Mouse (Mus musculus): ENCODE data around the gene Gpc3. TPM values are rescaled to one million over a fixed set of nuclear protein-coding genes. Genes with fewer than 3 reads are reported as not detected.

The Gpc3 gene
- polyA plus RNA-seq, 1 experiment: 1.0 TPM

DNA sequence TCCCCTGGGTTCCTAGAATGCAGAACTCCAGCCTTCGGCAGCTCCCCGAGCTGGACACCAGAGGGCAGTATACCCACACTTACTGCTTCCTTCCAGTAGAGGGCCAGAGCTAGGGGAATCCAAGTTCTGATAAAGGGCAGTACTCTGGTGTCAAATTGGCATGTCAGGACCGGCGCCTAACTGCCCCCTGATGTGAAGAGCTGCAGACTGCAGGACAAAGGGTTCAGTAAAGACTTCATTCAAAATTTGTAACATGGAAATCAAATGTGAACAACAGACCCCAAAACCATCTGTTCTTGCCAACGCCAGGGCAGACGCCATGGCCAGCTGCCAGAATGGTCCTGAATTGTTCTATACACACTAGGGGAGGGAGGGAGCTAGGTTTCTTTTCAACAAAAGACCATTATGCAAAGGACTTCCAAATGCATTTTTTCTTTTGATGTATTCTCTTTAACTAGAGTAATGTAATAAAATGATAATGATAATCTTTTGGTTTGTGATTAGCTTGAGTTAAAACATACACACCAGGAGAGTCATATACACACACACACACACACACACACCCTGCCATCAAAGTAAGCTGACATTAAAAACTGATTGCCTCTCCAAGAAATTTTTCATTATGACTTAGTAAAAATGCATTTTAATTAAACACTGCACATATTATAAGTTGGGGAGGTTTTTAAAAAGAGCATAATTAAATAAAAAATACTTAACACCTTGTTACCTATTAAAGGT lies 160.1 kb downstream of the Gpc3 start:
- no peaks in the 10 kb centered on the region for H3K27me3 ChIP-seq (ENCODE audit: control insufficient read depth, insufficient read depth, low read length)
- no peak overlapping the region for H3K27ac ChIP-seq (ENCODE audit: control insufficient read depth, insufficient read depth, low read depth, low read length)
- no peak overlapping the region for H3K4me3 ChIP-seq (ENCODE audit: control insufficient read depth, low read depth, low read length)
- H3K4me1 ChIP-seq (ENCODE audit: control insufficient read depth, insufficient read depth, low read length): no peaks in the 10 kb centered on the region
- H3K36me3 ChIP-seq (ENCODE audit: control insufficient read depth, insufficient read depth, low read length): no peaks in the 10 kb centered on the region
- TF ChIP-seq CTCF (IDR thresholded peaks at IDR 0.05; ENCODE audit: control insufficient read depth, insufficient read depth, insufficient replicate concordance, low read depth, low read length): peak; percentile 69; the same call in 1 of the 2 replicates
- TF ChIP-seq POLR2A (IDR thresholded peaks at IDR 0.05; ENCODE audit: control insufficient read depth, low read depth, low read length): no peak

DNA sequence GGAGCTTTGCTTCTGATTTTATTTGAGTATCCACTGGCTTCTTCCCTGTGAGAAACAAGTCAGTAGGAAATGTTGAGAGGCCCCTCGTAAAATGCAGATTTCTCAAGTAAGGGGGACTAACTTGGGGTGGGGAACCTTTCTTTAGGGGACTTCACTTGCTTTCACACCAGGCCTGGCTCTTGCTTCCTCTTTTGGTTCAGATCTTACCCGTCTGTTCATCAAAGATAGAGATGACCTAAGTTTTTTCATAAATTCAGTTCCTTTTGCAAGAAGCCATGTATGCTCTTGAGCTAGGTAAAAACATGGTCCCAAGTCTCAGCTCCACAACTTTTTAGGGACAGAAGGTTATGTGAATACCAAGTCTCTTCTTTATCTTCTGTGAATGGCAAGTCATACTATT lies 164.6 kb downstream of the Gpc3 start:
- H3K4me3 ChIP-seq (ENCODE audit: control insufficient read depth, low read depth, low read length): no peak overlapping the region
- H3K36me3 ChIP-seq (ENCODE audit: control insufficient read depth, insufficient read depth, low read length): no peaks in the 10 kb centered on the region
- H3K27ac ChIP-seq (ENCODE audit: control insufficient read depth, insufficient read depth, low read depth, low read length): no peak overlapping the region
- no peaks in the 10 kb centered on the region for H3K4me1 ChIP-seq (ENCODE audit: control insufficient read depth, insufficient read depth, low read length)
- no peak for TF ChIP-seq CTCF (IDR thresholded peaks at IDR 0.05; ENCODE audit: control insufficient read depth, insufficient read depth, insufficient replicate concordance, low read depth, low read length)
- no peak for TF ChIP-seq POLR2A (IDR thresholded peaks at IDR 0.05; ENCODE audit: control insufficient read depth, low read depth, low read length)
- H3K27me3 ChIP-seq (ENCODE audit: control insufficient read depth, insufficient read depth, low read length): no peaks in the 10 kb centered on the region

DNA sequence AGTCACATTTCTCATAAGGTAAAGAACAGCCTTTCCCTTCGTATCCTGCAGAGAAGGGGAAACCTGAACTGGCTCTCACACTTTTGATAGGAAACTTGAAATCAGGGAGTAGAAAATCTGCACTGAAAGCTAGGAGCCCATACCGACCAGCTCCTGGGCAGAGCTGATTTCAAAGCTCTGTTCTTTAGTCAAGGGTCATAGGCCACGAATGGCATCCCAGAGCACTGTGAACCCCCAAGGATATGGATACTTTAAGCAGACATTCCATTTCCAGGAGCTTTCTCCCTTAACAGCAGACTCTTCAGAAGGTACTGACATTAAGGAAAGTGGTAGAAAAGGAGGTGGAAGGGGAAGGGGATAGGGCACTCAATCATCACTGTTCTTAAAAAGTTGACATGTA lies 165.3 kb downstream of the Gpc3 start:
- TF ChIP-seq POLR2A (IDR thresholded peaks at IDR 0.05; ENCODE audit: control insufficient read depth, low read depth, low read length): no peak
- TF ChIP-seq CTCF (IDR thresholded peaks at IDR 0.05; ENCODE audit: control insufficient read depth, insufficient read depth, insufficient replicate concordance, low read depth, low read length): no peak
- Histone ChIP-seq H3K36me3 (ENCODE audit: control insufficient read depth, insufficient read depth, low read length) (no peaks in the 10 kb centered on the region), H3K27me3 (ENCODE audit: control insufficient read depth, insufficient read depth, low read length) (no peaks in the 10 kb centered on the region), H3K4me1 (ENCODE audit: control insufficient read depth, insufficient read depth, low read length) (no peaks in the 10 kb centered on the region), H3K4me3 (ENCODE audit: control insufficient read depth, low read depth, low read length) (no peak overlapping the region), H3K27ac (ENCODE audit: control insufficient read depth, insufficient read depth, low read depth, low read length) (no peak overlapping the region)

DNA sequence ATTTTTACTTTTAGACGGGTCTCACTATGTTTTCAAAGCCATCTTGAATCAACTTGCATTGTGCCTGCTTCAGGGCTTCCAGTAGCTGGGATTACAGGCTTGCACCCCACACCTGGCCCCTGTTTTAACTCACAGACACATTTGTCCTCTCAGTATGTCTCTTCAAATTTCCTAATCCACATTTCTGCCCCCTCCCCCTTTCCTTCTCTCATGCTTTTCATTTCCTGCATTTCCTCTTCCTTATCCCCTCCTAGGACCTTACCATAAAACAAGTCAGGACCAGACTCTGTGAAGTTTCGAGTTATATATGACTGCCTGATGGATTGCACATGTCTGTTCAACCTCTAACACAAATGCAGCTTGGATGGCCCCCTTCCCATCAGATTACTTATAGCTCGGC lies 167.2 kb downstream of the Gpc3 start:
- TF ChIP-seq CTCF (IDR thresholded peaks at IDR 0.05; ENCODE audit: control insufficient read depth, insufficient read depth, insufficient replicate concordance, low read depth, low read length): no peak
- no peak for TF ChIP-seq POLR2A (IDR thresholded peaks at IDR 0.05; ENCODE audit: control insufficient read depth, low read depth, low read length)
- H3K36me3 ChIP-seq (ENCODE audit: control insufficient read depth, insufficient read depth, low read length): no peaks in the 10 kb centered on the region
- no peaks in the 10 kb centered on the region for H3K4me1 ChIP-seq (ENCODE audit: control insufficient read depth, insufficient read depth, low read length)
- no peaks in the 10 kb centered on the region for H3K27me3 ChIP-seq (ENCODE audit: control insufficient read depth, insufficient read depth, low read length)
- H3K4me3 ChIP-seq (ENCODE audit: control insufficient read depth, low read depth, low read length): no peak overlapping the region
- H3K27ac ChIP-seq (ENCODE audit: control insufficient read depth, insufficient read depth, low read depth, low read length): no peak overlapping the region

DNA sequence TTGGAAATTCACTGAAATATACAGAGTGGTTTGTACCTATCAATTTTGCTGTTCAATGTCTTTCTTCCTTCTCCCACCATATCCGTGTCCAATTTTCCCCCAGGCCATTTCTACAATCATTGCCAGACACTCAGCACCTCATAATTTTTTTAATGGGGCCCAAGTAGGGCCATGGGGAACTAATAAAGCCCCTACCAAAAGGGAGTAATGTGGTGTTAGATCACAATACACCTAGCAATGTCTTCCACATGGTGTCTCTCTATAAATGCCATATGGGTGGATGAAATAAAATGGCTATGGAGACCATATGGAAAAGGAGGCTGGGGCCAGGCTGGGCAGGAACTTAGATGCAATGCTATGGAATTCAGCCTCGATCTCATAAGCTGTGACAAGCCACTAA lies 168.8 kb downstream of the Gpc3 start:
- no peaks in the 10 kb centered on the region for H3K27me3 ChIP-seq (ENCODE audit: control insufficient read depth, insufficient read depth, low read length)
- no peak overlapping the region for H3K4me3 ChIP-seq (ENCODE audit: control insufficient read depth, low read depth, low read length)
- no peaks in the 10 kb centered on the region for H3K4me1 ChIP-seq (ENCODE audit: control insufficient read depth, insufficient read depth, low read length)
- H3K27ac ChIP-seq (ENCODE audit: control insufficient read depth, insufficient read depth, low read depth, low read length): no peak overlapping the region
- H3K36me3 ChIP-seq (ENCODE audit: control insufficient read depth, insufficient read depth, low read length): no peaks in the 10 kb centered on the region
- TF ChIP-seq CTCF (IDR thresholded peaks at IDR 0.05; ENCODE audit: control insufficient read depth, insufficient read depth, insufficient replicate concordance, low read depth, low read length) (no peak), POLR2A (IDR thresholded peaks at IDR 0.05; ENCODE audit: control insufficient read depth, low read depth, low read length) (no peak)

DNA sequence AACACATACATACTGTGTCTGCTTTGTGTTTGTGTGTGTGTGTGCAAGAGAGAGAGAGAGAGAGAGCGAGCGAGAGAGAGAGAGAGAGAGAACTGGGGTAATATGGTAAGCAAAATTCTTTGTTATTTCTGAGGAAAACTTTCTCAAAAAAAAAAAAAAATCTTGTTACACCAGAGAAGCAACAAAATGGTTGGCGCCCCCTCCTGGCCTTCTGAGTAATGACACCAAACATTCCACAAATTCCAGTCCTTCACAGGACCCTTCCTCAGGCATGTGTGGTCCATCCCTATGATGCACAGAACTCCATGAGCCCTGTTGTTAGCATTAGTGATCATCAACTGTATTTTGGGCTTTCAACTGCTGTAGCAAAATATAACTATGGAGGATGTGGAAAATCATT lies 172.0 kb downstream of the Gpc3 start:
- H3K4me3 ChIP-seq (ENCODE audit: control insufficient read depth, low read depth, low read length): no peak overlapping the region
- TF ChIP-seq CTCF (IDR thresholded peaks at IDR 0.05; ENCODE audit: control insufficient read depth, insufficient read depth, insufficient replicate concordance, low read depth, low read length) (no peak), POLR2A (IDR thresholded peaks at IDR 0.05; ENCODE audit: control insufficient read depth, low read depth, low read length) (no peak)
- H3K4me1 ChIP-seq (ENCODE audit: control insufficient read depth, insufficient read depth, low read length): no peaks in the 10 kb centered on the region
- H3K36me3 ChIP-seq (ENCODE audit: control insufficient read depth, insufficient read depth, low read length): no peaks in the 10 kb centered on the region
- H3K27ac ChIP-seq (ENCODE audit: control insufficient read depth, insufficient read depth, low read depth, low read length): no peak overlapping the region
- H3K27me3 ChIP-seq (ENCODE audit: control insufficient read depth, insufficient read depth, low read length): no peaks in the 10 kb centered on the region

DNA sequence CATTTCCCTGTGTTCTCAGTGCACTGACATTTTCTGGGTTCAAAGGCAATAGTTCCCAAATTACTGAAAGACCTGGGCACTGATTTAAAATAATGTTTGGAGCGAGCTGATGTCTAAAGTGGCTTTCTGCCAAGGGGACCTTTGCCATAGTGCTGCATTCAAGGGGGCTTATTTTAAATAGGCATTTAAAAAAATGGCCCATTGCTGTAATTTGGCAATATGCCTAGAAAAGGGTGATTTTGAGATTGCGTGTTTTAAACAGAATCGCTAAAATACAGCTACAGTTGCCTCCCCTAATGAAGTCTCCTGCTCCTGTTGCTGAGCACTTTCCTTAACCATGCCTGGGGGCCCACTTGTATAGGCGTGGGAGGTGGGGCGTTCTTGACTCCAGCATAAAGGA lies 174.3 kb downstream of the Gpc3 start:
- Histone ChIP-seq H3K4me3 (ENCODE audit: control insufficient read depth, low read depth, low read length) (no peak overlapping the region), H3K4me1 (ENCODE audit: control insufficient read depth, insufficient read depth, low read length) (no peaks in the 10 kb centered on the region), H3K27me3 (ENCODE audit: control insufficient read depth, insufficient read depth, low read length) (no peaks in the 10 kb centered on the region), H3K36me3 (ENCODE audit: control insufficient read depth, insufficient read depth, low read length) (no peaks in the 10 kb centered on the region), H3K27ac (ENCODE audit: control insufficient read depth, insufficient read depth, low read depth, low read length) (no peak overlapping the region)
- TF ChIP-seq POLR2A (IDR thresholded peaks at IDR 0.05; ENCODE audit: control insufficient read depth, low read depth, low read length): no peak

DNA sequence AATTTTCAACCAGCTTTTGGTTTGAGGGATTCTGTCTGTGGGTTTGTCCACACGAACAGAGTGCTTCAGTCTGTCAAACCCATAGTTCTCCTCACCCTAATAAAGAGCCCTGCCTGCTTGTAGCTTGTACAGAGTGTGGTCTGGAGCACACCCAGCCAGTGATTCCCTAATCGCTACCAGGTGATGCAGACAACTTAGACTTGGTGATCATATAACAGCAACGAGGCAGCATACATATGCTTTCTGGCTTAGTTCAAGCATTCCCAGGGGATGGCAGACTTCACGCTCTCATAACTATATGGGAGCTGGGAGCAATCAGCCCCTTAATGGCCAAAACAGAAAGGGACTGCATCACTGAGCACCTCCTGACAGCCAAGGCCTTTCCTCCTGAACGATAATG lies 188.1 kb downstream of the Gpc3 start:
- TF ChIP-seq CTCF (IDR thresholded peaks at IDR 0.05; ENCODE audit: control insufficient read depth, insufficient read depth, insufficient replicate concordance, low read depth, low read length) (no peak), POLR2A (IDR thresholded peaks at IDR 0.05; ENCODE audit: control insufficient read depth, low read depth, low read length) (no peak)
- Histone ChIP-seq H3K27ac (ENCODE audit: control insufficient read depth, insufficient read depth, low read depth, low read length) (no peak overlapping the region), H3K4me1 (ENCODE audit: control insufficient read depth, insufficient read depth, low read length) (no peaks in the 10 kb centered on the region), H3K36me3 (ENCODE audit: control insufficient read depth, insufficient read depth, low read length) (no peaks in the 10 kb centered on the region), H3K27me3 (ENCODE audit: control insufficient read depth, insufficient read depth, low read length) (no peaks in the 10 kb centered on the region), H3K4me3 (ENCODE audit: control insufficient read depth, low read depth, low read length) (no peak overlapping the region)

Measured in testis, adult 2 months (tissue).